ENCODE assay signal across 19 mouse cellular contexts in genomic region chr11:59224470-59224869, GRCm38 (mm10). TPM values are rescaled to one million over a fixed set of nuclear protein-coding genes. Genes with fewer than 3 reads are reported as not detected.
DNase-seq lines count a peak whose midpoint lies in the region; ATAC-seq and TF ChIP-seq lines count a peak whose summit lies in the region.
"Had no signal": no experiment of that assay in that cellular context is flagged by ENCODE, and none has a peak within 500 bp of the region (broad histone marks: within the 10 kb centered on the region; RNA-seq: fewer than 3 reads in every experiment).

No protein-coding gene starts in this region.

- intact Hi-C loops in left cerebral cortex, postnatal 25 days (cut with DNase I), result no loop called here

- H3K9ac ChIP-seq in embryonic facial prominence, embryonic 13.5 days, result no peak overlapping the region
- no peak overlapping the region; the same call in 1 of the 2 replicates for H3K9ac ChIP-seq in CH12.LX (ENCODE audit: insufficient read depth, low read depth)
- H3K9ac ChIP-seq: forebrain, embryonic 13.5 days; midbrain, embryonic 13.5 days had no signal

- H3K4me2 ChIP-seq in embryonic facial prominence, embryonic 13.5 days, result 0 out of 2 replicates have a peak overlapping the region, but pooled peaks have one; percentile 92
- H3K4me2 ChIP-seq in CH12.LX (ENCODE audit: insufficient read depth, low read depth, poor library complexity, severe bottlenecking) (peak overlapping the region; percentile 39; the same call in 1 of the 2 replicates), myocyte (ENCODE audit: low read depth) (peak overlapping the region; percentile 96)

- in situ Hi-C loops in CH12.LX (cut with MboI; ENCODE audit: low pct_ligation_motif_present, low pct_unique_long_range_greater_than_20kb, low sequenced_read_pairs), result no loop called here

- H3K9me3 ChIP-seq in embryonic facial prominence, embryonic 13.5 days, result no peaks in the 10 kb centered on the region
- H3K9me3 ChIP-seq in embryonic facial prominence, embryonic 10.5 days, result no peaks in the 10 kb centered on the region
- no peaks in the 10 kb centered on the region for H3K9me3 ChIP-seq in CH12.LX (replicated peaks; ENCODE audit: low read length)
- H3K9me3 ChIP-seq: forebrain, embryonic 13.5 days; limb, embryonic 12.5 days; midbrain, embryonic 13.5 days had no signal

- 75% methylated on average over 2 of the region's 2 CpGs for WGBS in embryonic facial prominence, embryonic 13.5 days
- 80% methylated on average over 2 of the region's 2 CpGs for WGBS in embryonic facial prominence, embryonic 10.5 days
- WGBS in lung, adult 2 months, result 15% methylated on average over 2 of the region's 2 CpGs

- no peak overlapping the region for H3K27ac ChIP-seq in embryonic facial prominence, embryonic 13.5 days
- H3K27ac ChIP-seq in embryonic facial prominence, embryonic 10.5 days (replicated peaks), result no peak overlapping the region
- H3K27ac ChIP-seq in CH12.LX (ENCODE audit: insufficient read depth, low read depth), result no peak overlapping the region
- H3K27ac ChIP-seq: forebrain, embryonic 13.5 days; limb, embryonic 12.5 days; macrophage; midbrain, embryonic 13.5 days had no signal

- no peak for TF ChIP-seq EP300 in CH12.LX (IDR thresholded peaks at IDR 0.05; ENCODE audit: low read length)

- H3K36me3 ChIP-seq in embryonic facial prominence, embryonic 13.5 days, result peaks cover 20% of the 10 kb centered on the region
- peaks cover 44% of the 10 kb centered on the region for H3K36me3 ChIP-seq in embryonic facial prominence, embryonic 10.5 days (replicated peaks)
- H3K36me3 ChIP-seq in CH12.LX (replicated peaks in 1 of 2; ENCODE audit: control insufficient read depth in 1 of 2, insufficient read depth in 1 of 2, low read length in 1 of 2) (peaks cover 17 to 58% of the 10 kb centered on the region in 2 experiments), myocyte (ENCODE audit: control insufficient read depth, insufficient read depth) (peaks cover 7% of the 10 kb centered on the region)

- TF ChIP-seq POLR2A in lung, adult 2 months (IDR thresholded peaks at IDR 0.05; ENCODE audit: borderline replicate concordance, extremely low read depth, low read depth, low read length), result no peak
- no peak for TF ChIP-seq POLR2A in CH12.LX (IDR thresholded peaks at IDR 0.05; ENCODE audit: low read depth, low read length)
- TF ChIP-seq POLR2A in myocyte (IDR thresholded peaks at IDR 0.05; ENCODE audit: insufficient read length, low read depth), result no peak

- H3K4me1 ChIP-seq in embryonic facial prominence, embryonic 13.5 days, result peaks cover 66% of the 10 kb centered on the region
- peaks cover 44% of the 10 kb centered on the region for H3K4me1 ChIP-seq in embryonic facial prominence, embryonic 10.5 days
- H3K4me1 ChIP-seq in lung, adult 2 months (ENCODE audit: control insufficient read depth, insufficient read depth, low read length), result peaks cover 56% of the 10 kb centered on the region
- H3K4me1 ChIP-seq in CH12.LX (ENCODE audit: control insufficient read depth in 1 of 2, insufficient read depth in 2 of 2), result peaks cover 28 to 77% of the 10 kb centered on the region in 2 experiments

- no peaks in the 10 kb centered on the region for H3K27me3 ChIP-seq in embryonic facial prominence, embryonic 13.5 days
- no peaks in the 10 kb centered on the region for H3K27me3 ChIP-seq in embryonic facial prominence, embryonic 10.5 days (replicated peaks; ENCODE audit: low read depth, poor library complexity, severe bottlenecking)
- H3K27me3 ChIP-seq in CH12.LX (replicated peaks), result no peaks in the 10 kb centered on the region
- no peaks in the 10 kb centered on the region for H3K27me3 ChIP-seq in myocyte (ENCODE audit: control insufficient read depth, insufficient read depth, insufficient read length)
- H3K27me3 ChIP-seq: forebrain, embryonic 13.5 days; limb, embryonic 12.5 days; midbrain, embryonic 13.5 days had no signal

- no peak for DNase-seq in embryonic facial prominence, embryonic 10.5 days (ENCODE audit: low spot score)
- no peak for DNase-seq in lung, adult 2 months
- DNase-seq in lung, postnatal 36 days, result no peak
- no peak for DNase-seq in CH12.LX (ENCODE audit: extremely low read depth)
- no peak for DNase-seq in testis, postnatal 14 days (ENCODE audit: low spot score)
- no peak for DNase-seq in left cerebral cortex, postnatal 25 days (ENCODE audit: low spot score in 2 of 2)
- DNase-seq: adrenal gland, adult 2 months; cerebellum, adult 11-12 months; right cerebral cortex, postnatal 25 days; thymus, adult 2 months had no signal

- ATAC-seq in embryonic facial prominence, embryonic 13.5 days (ENCODE audit: insufficient number of reproducible peaks, insufficient read depth, low FRiP score, low TSS enrichment, low read depth), result no peak
- ATAC-seq: forebrain, embryonic 13.5 days; hindbrain, embryonic 16.5 days; midbrain, embryonic 13.5 days had no signal

- H3ac ChIP-seq in myocyte (ENCODE audit: control insufficient read depth, insufficient read length), result no peak overlapping the region

- H3K4me3 ChIP-seq in embryonic facial prominence, embryonic 13.5 days, result no peak overlapping the region
- no peak overlapping the region for H3K4me3 ChIP-seq in embryonic facial prominence, embryonic 10.5 days
- peak overlapping the region; percentile 10 for H3K4me3 ChIP-seq in lung, adult 2 months (replicated peaks; ENCODE audit: extremely low read depth, low read depth, low read length)
- H3K4me3 ChIP-seq in CH12.LX (replicated peaks in 1 of 3; ENCODE audit: low read depth in 2 of 3, low read length in 2 of 3, poor library complexity in 1 of 3), result no peak overlapping the region
- H3K4me3 ChIP-seq in myocyte, result no peak overlapping the region
- H3K4me3 ChIP-seq: forebrain, embryonic 13.5 days; limb, embryonic 12.5 days; midbrain, embryonic 13.5 days had no signal

- dilution Hi-C loops in CH12.LX (cut with MboI; ENCODE audit: extremely low pct_ligation_motif_present, extremely low pct_unique_long_range_greater_than_20kb, low sequenced_read_pairs), result no loop called here

- H3K79me2 ChIP-seq in CH12.LX (replicated peaks; ENCODE audit: control insufficient read depth, extremely low read depth, insufficient read depth, poor library complexity, severe bottlenecking) (peaks cover 84% of the 10 kb centered on the region), myocyte (ENCODE audit: control insufficient read depth, insufficient read depth) (peaks cover 85% of the 10 kb centered on the region)

- TF ChIP-seq CTCF in lung, adult 2 months (IDR thresholded peaks at IDR 0.05; ENCODE audit: insufficient read depth, low read length), result no peak
- TF ChIP-seq CTCF in CH12.LX (conservative IDR thresholded peaks at IDR 0.05 in 1 of 2, IDR thresholded peaks at IDR 0.05 in 1 of 2; ENCODE audit: low read depth in 2 of 2, low read length in 2 of 2), result no peak

- TF ChIP-seq RAD21 in CH12.LX (IDR thresholded peaks at IDR 0.05; ENCODE audit: low read depth, low read length), result no peak

RNA-seq across cellular contexts. Expression of gene Arf1, which starts 3.6 kb away (rescaled TPM):
- polyA plus RNA-seq in embryonic facial prominence, embryonic 13.5 days (2015; fragmentation: Nextera tagmentation; extraction: Ambion mirVana), result 693 and 702 TPM in 2 replicates
- polyA plus RNA-seq in embryonic facial prominence, embryonic 10.5 days (2016; fragmentation: Nextera tagmentation; extraction: Ambion mirVana), result 645 and 651 TPM in 2 replicates
- polyA plus RNA-seq in lung, adult 2 months (2012; rRNA removed), result 525 and 566 TPM in 2 replicates
- total RNA-seq in CH12.LX (2012; rRNA removed) (509 and 590 TPM in 2 replicates), CH12.LX (2014; rRNA removed) (475 and 498 TPM in 2 replicates)
- polyA plus RNA-seq in CH12.LX (2012; ENCODE audit: insufficient read length, low read depth) (680 and 733 TPM in 2 replicates), myocyte (2012; fragmentation: generic; extraction: Trizol) (500 TPM)
- 100 to 1,000 TPM; 414 to 438 TPM for total RNA-seq in left cerebral cortex, postnatal 25 days (2021)

RNA-seq across cellular contexts. Expression of gene 2310033P09Rik, which starts 16.3 kb away (rescaled TPM):
- polyA plus RNA-seq in embryonic facial prominence, embryonic 13.5 days (2015; fragmentation: Nextera tagmentation; extraction: Ambion mirVana), result 36.8 and 45.5 TPM in 2 replicates
- polyA plus RNA-seq in embryonic facial prominence, embryonic 10.5 days (2016; fragmentation: Nextera tagmentation; extraction: Ambion mirVana), result 43.9 and 46.0 TPM in 2 replicates
- polyA plus RNA-seq in lung, adult 2 months (2012; rRNA removed), result 23.5 and 29.2 TPM in 2 replicates
- total RNA-seq in CH12.LX (2012; rRNA removed), result 15.3 and 18.2 TPM in 2 replicates
- 7.9 and 8.6 TPM in 2 replicates for total RNA-seq in CH12.LX (2014; rRNA removed)
- 44.1 and 50.2 TPM in 2 replicates for polyA plus RNA-seq in CH12.LX (2012; ENCODE audit: insufficient read length, low read depth)
- polyA plus RNA-seq in myocyte (2012; fragmentation: generic; extraction: Trizol), result 13.3 TPM
- 10 to 100 TPM; 20.6 to 21.3 TPM for total RNA-seq in left cerebral cortex, postnatal 25 days (2021)

RNA-seq across cellular contexts. Expression of gene Mrpl55, which starts 22.2 kb away (rescaled TPM):
- 90.7 and 97.1 TPM in 2 replicates for polyA plus RNA-seq in embryonic facial prominence, embryonic 13.5 days (2015; fragmentation: Nextera tagmentation; extraction: Ambion mirVana)
- 119 and 128 TPM in 2 replicates for polyA plus RNA-seq in embryonic facial prominence, embryonic 10.5 days (2016; fragmentation: Nextera tagmentation; extraction: Ambion mirVana)
- 26.0 and 27.0 TPM in 2 replicates for polyA plus RNA-seq in lung, adult 2 months (2012; rRNA removed)
- total RNA-seq in CH12.LX (2012; rRNA removed) (74.4 and 80.4 TPM in 2 replicates), CH12.LX (2014; rRNA removed) (81.1 and 92.9 TPM in 2 replicates)
- polyA plus RNA-seq in CH12.LX (2012; ENCODE audit: insufficient read length, low read depth) (72.0 and 88.2 TPM in 2 replicates), myocyte (2012; fragmentation: generic; extraction: Trizol) (36.0 TPM)
- total RNA-seq in left cerebral cortex, postnatal 25 days (2021), result 10 to 100 TPM; 35.4 to 38.6 TPM

RNA-seq across cellular contexts. Expression of gene Guk1, which starts 32.5 kb away (rescaled TPM):
- 124 and 142 TPM in 2 replicates for polyA plus RNA-seq in embryonic facial prominence, embryonic 13.5 days (2015; fragmentation: Nextera tagmentation; extraction: Ambion mirVana)
- 133 and 146 TPM in 2 replicates for polyA plus RNA-seq in embryonic facial prominence, embryonic 10.5 days (2016; fragmentation: Nextera tagmentation; extraction: Ambion mirVana)
- 100 and 126 TPM in 2 replicates for polyA plus RNA-seq in lung, adult 2 months (2012; rRNA removed)
- total RNA-seq in CH12.LX (2012; rRNA removed), result 148 and 149 TPM in 2 replicates
- total RNA-seq in CH12.LX (2014; rRNA removed), result 130 and 148 TPM in 2 replicates
- 111 and 139 TPM in 2 replicates for polyA plus RNA-seq in CH12.LX (2012; ENCODE audit: insufficient read length, low read depth)
- 63.5 TPM for polyA plus RNA-seq in myocyte (2012; fragmentation: generic; extraction: Trizol)
- 100 to 1,000 TPM; 124 to 134 TPM for total RNA-seq in left cerebral cortex, postnatal 25 days (2021)

RNA-seq across cellular contexts. Expression of gene Gjc2, which starts 41.5 kb away (rescaled TPM):
- 0.21 and 0.28 TPM in 2 replicates for polyA plus RNA-seq in embryonic facial prominence, embryonic 13.5 days (2015; fragmentation: Nextera tagmentation; extraction: Ambion mirVana)
- polyA plus RNA-seq in embryonic facial prominence, embryonic 10.5 days (2016; fragmentation: Nextera tagmentation; extraction: Ambion mirVana), result 0.15 TPM in 1 of 2 replicates, not detected in the other
- polyA plus RNA-seq in lung, adult 2 months (2012; rRNA removed), result 1.7 and 3.5 TPM in 2 replicates
- 0.08 TPM in 1 of 2 replicates, not detected in the other for total RNA-seq in CH12.LX (2012; rRNA removed)
- total RNA-seq in CH12.LX (2014; rRNA removed), result 0.13 TPM in 1 of 2 replicates, not detected in the other
- polyA plus RNA-seq in CH12.LX (2012; ENCODE audit: insufficient read length, low read depth), result not detected in 2 replicates
- polyA plus RNA-seq in myocyte (2012; fragmentation: generic; extraction: Trizol), result 0.04 TPM
- total RNA-seq in left cerebral cortex, postnatal 25 days (2021), result 10 to 100 TPM in 1 of 2 experiments, 1 to 10 TPM in 1; 9.8 to 12.2 TPM
- total RNA-seq: granulocyte monocyte progenitor cell, adult 5-6 weeks had no signal
- polyA plus RNA-seq: forebrain, embryonic 13.5 days; macrophage; midbrain, embryonic 13.5 days; neural tube, embryonic 11.5 days had no signal

Comparison
In these comparisons a context has a peak if more than half of its experiments do, and no peak if none do; other contexts are left out.
1. H3K4me2 ChIP-seq: peak in every context shown above with its lines; median percentile 96 in myocyte; 92 in embryonic facial prominence, embryonic 13.5 days; 39 in CH12.LX.